Mouse (Mus musculus): ENCODE measurements around the gene Brd2. TPM values are rescaled to one million over a fixed set of nuclear protein-coding genes. Genes with fewer than 3 reads are reported as not detected.
A peak's percentile ranks its signal among the peaks of the same experiment; 100 is the strongest.
"Not testable (repeated sequence)": the region's sequence is repeated elsewhere in the genome, so short reads cannot be mapped to it uniquely, and the experiment has no call there.

The Brd2 gene
- 37.8 and 40.1 TPM in 2 replicates for polyA plus RNA-seq (2015; fragmentation: Nextera tagmentation; extraction: Ambion mirVana)

GRCm38 (mm10) chr17:34122188-34122984 is at the start of gene Brd2:
Brd2 (minus strand) TSS chr17:34122634.
- Histone ChIP-seq H3K4me2 (peak within 1 kb of the TSS; percentile 99), H3K4me3 (replicated peaks) (peak within 1 kb of the TSS; percentile 94), H3K9ac (peak within 1 kb of the TSS; percentile 91), H3K9me3 (replicated peaks) (no peaks in the 10 kb centered on the region), H3K27me3 (peaks cover under 1% of the 10 kb centered on the region; the same call in 1 of the 2 replicates), H3K36me3 (replicated peaks) (peaks cover 15% of the 10 kb centered on the region), H3K4me1 (replicated peaks) (peaks cover 68% of the 10 kb centered on the region), H3K27ac (replicated peaks) (peak within 1 kb of the TSS; percentile 99)
- ATAC-seq (ENCODE audit: insufficient read depth): peak; percentile 46
- WGBS (ENCODE audit: insufficient replicate concordance): under 1% methylated on average over 75 of the region's 75 CpGs

- 15% methylated on average over 13 of the region's 13 CpGs for WGBS (ENCODE audit: insufficient replicate concordance)
- Histone ChIP-seq H3K4me3 (replicated peaks) (peak overlapping the region; percentile 11; the same call in 1 of the 2 replicates), H3K4me2 (peak overlapping the region; percentile 58), H3K9ac (no peak overlapping the region), H3K27ac (replicated peaks) (no peak overlapping the region), H3K27me3 (no peaks in the 10 kb centered on the region; the same call in 1 of the 2 replicates), H3K36me3 (replicated peaks) (no peaks in the 10 kb centered on the region), H3K9me3 (replicated peaks) (no peaks in the 10 kb centered on the region), H3K4me1 (replicated peaks) (peaks cover 10% of the 10 kb centered on the region; the same call in 1 of the 2 replicates)
- peak; percentile 47; the same call in 1 of the 2 replicates for ATAC-seq (ENCODE audit: insufficient read depth)
Observed at GRCm38 (mm10) chr17:34170877-34171498, 48.6 kb upstream of the Brd2 start.

- 6% methylated on average over 4 of the region's 4 CpGs for WGBS (ENCODE audit: insufficient replicate concordance)
- Histone ChIP-seq H3K9me3 (replicated peaks) (no peaks in the 10 kb centered on the region), H3K36me3 (replicated peaks) (no peaks in the 10 kb centered on the region), H3K4me3 (replicated peaks) (no peak overlapping the region), H3K27me3 (no peaks in the 10 kb centered on the region; the same call in 1 of the 2 replicates), H3K4me1 (replicated peaks) (peaks cover 10% of the 10 kb centered on the region; the same call in 1 of the 2 replicates), H3K4me2 (no peak overlapping the region), H3K9ac (no peak overlapping the region), H3K27ac (replicated peaks) (no peak overlapping the region)
- ATAC-seq (ENCODE audit: insufficient read depth): no peak
Observed at GRCm38 (mm10) chr17:34170487-34170876, 48.0 kb upstream of the Brd2 start.

GRCm38 (mm10) chr17:34169279-34169678 is 46.8 kb upstream of the Brd2 start:
- ATAC-seq (ENCODE audit: insufficient read depth): no peak
- no peaks in the 10 kb centered on the region for H3K36me3 ChIP-seq (replicated peaks)
- H3K4me2 ChIP-seq: no peak overlapping the region
- no peaks in the 10 kb centered on the region; the same call in 1 of the 2 replicates for H3K27me3 ChIP-seq
- no peaks in the 10 kb centered on the region for H3K9me3 ChIP-seq (replicated peaks)
- peaks cover 10% of the 10 kb centered on the region; the same call in 1 of the 2 replicates for H3K4me1 ChIP-seq (replicated peaks)
- 2% methylated on average over 2 of the region's 2 CpGs for WGBS (ENCODE audit: insufficient replicate concordance)
- H3K4me3 ChIP-seq (replicated peaks): no peak overlapping the region
- H3K27ac ChIP-seq (replicated peaks): no peak overlapping the region
- H3K9ac ChIP-seq: no peak overlapping the region

- Histone ChIP-seq H3K27me3 (no peaks in the 10 kb centered on the region), H3K4me3 (replicated peaks) (no peak overlapping the region), H3K9ac (no peak overlapping the region), H3K4me1 (replicated peaks) (no peaks in the 10 kb centered on the region), H3K27ac (replicated peaks) (no peak overlapping the region), H3K9me3 (replicated peaks) (no peaks in the 10 kb centered on the region), H3K36me3 (replicated peaks) (no peaks in the 10 kb centered on the region), H3K4me2 (no peak overlapping the region)
- WGBS (ENCODE audit: insufficient replicate concordance): 28% methylated on average over 6 of the region's 6 CpGs
- ATAC-seq (ENCODE audit: insufficient read depth): no peak
Observed at GRCm38 (mm10) chr17:34165033-34165730, 42.7 kb upstream of the Brd2 start.

GRCm38 (mm10) chr17:34164202-34164895 is 41.9 kb upstream of the Brd2 start:
- Histone ChIP-seq H3K36me3 (replicated peaks) (no peaks in the 10 kb centered on the region), H3K4me1 (replicated peaks) (no peaks in the 10 kb centered on the region), H3K9me3 (replicated peaks) (no peaks in the 10 kb centered on the region), H3K4me2 (no peak overlapping the region), H3K4me3 (replicated peaks) (no peak overlapping the region), H3K27ac (replicated peaks) (no peak overlapping the region), H3K9ac (no peak overlapping the region), H3K27me3 (no peaks in the 10 kb centered on the region)
- no peak for ATAC-seq (ENCODE audit: insufficient read depth)
- 40% methylated on average over 9 of the region's 9 CpGs for WGBS (ENCODE audit: insufficient replicate concordance)

- 48% methylated on average over 5 of the region's 5 CpGs for WGBS (ENCODE audit: insufficient replicate concordance)
- Histone ChIP-seq H3K4me3 (replicated peaks) (no peak overlapping the region), H3K9ac (no peak overlapping the region), H3K27me3 (no peaks in the 10 kb centered on the region), H3K36me3 (replicated peaks) (no peaks in the 10 kb centered on the region), H3K4me1 (replicated peaks) (no peaks in the 10 kb centered on the region), H3K4me2 (no peak overlapping the region), H3K9me3 (replicated peaks) (no peaks in the 10 kb centered on the region), H3K27ac (replicated peaks) (no peak overlapping the region)
- ATAC-seq (ENCODE audit: insufficient read depth): no peak
Observed at GRCm38 (mm10) chr17:34155534-34155933, 33.1 kb upstream of the Brd2 start.

GRCm38 (mm10) chr17:34152923-34153322 is 30.5 kb upstream of the Brd2 start, which contains the start of gene H2-DMb1:
H2-DMb1 (plus strand) TSS chr17:34153072.
- 42% methylated on average over 4 of the region's 4 CpGs for WGBS (ENCODE audit: insufficient replicate concordance)
- H3K27ac ChIP-seq (replicated peaks): no peak within 1 kb of the TSS
- H3K27me3 ChIP-seq: no peaks in the 10 kb centered on the region
- H3K36me3 ChIP-seq (replicated peaks): no peaks in the 10 kb centered on the region
- H3K4me1 ChIP-seq (replicated peaks): no peaks in the 10 kb centered on the region
- no peaks in the 10 kb centered on the region for H3K9me3 ChIP-seq (replicated peaks)
- H3K4me2 ChIP-seq: no peak within 1 kb of the TSS
- no peak within 1 kb of the TSS for H3K9ac ChIP-seq
- H3K4me3 ChIP-seq (replicated peaks): no peak within 1 kb of the TSS
- no peak for ATAC-seq (ENCODE audit: insufficient read depth)

- Histone ChIP-seq H3K36me3 (replicated peaks) (no peaks in the 10 kb centered on the region), H3K4me2 (no peak overlapping the region), H3K27ac (replicated peaks) (no peak overlapping the region), H3K9me3 (replicated peaks) (no peaks in the 10 kb centered on the region), H3K4me1 (replicated peaks) (peaks cover 16% of the 10 kb centered on the region), H3K27me3 (peaks cover 22% of the 10 kb centered on the region), H3K4me3 (replicated peaks) (no peak overlapping the region), H3K9ac (no peak overlapping the region)
- WGBS (ENCODE audit: insufficient replicate concordance): 68% methylated on average over 3 of the region's 3 CpGs
- no peak for ATAC-seq (ENCODE audit: insufficient read depth)
Observed at GRCm38 (mm10) chr17:34144960-34145371, 22.5 kb upstream of the Brd2 start.

- H3K36me3 ChIP-seq (replicated peaks); ATAC-seq (ENCODE audit: insufficient read depth); H3K4me2 ChIP-seq; H3K9ac ChIP-seq; H3K27ac ChIP-seq (replicated peaks); H3K4me3 ChIP-seq (replicated peaks); H3K9me3 ChIP-seq (replicated peaks): not testable (repeated sequence)
- Histone ChIP-seq H3K27me3 (peaks cover 29% of the 10 kb centered on the region), H3K4me1 (replicated peaks) (peaks cover 23% of the 10 kb centered on the region)
- WGBS (ENCODE audit: insufficient replicate concordance): 71% methylated on average over 4 of the region's 4 CpGs
Observed at GRCm38 (mm10) chr17:34144221-34144620, 21.8 kb upstream of the Brd2 start.

All from liver, embryonic 15.5 days (tissue).